17 mouse cellular contexts compared by ENCODE assay signal in the genomic region with DNA sequence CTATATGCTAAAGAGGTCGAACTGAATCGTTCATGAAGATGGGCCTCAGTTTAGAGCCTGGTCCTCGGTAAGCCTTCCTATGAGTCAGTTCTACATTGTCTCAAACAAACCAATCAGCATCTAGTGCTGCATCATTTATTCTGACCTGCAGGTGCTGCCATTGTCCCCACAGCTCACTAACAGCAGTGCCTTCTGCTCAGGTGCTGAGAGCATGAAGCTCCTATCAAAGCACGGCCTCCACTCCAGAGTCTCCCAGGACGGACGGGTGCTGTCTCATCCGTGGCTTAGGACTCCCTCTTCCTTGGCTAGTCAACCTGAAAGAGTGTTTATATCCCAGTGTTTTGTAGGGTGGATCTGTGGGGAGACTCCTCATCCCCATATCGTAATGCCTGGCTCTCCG. TPM values are rescaled to one million over a fixed set of nuclear protein-coding genes. Genes with fewer than 3 reads are reported as not detected.
DNase-seq lines count a peak whose midpoint lies in the region; ATAC-seq and TF ChIP-seq lines count a peak whose summit lies in the region.
"Had no signal": no experiment of that assay in that cellular context is flagged by ENCODE, and none has a peak within 500 bp of the region (broad histone marks: within the 10 kb centered on the region; RNA-seq: fewer than 3 reads in every experiment).

No protein-coding gene starts in this region.

- no peaks in the 10 kb centered on the region for H3K36me3 ChIP-seq in kidney, embryonic 15.5 days
- no peaks in the 10 kb centered on the region for H3K36me3 ChIP-seq in forebrain, embryonic 13.5 days (ENCODE audit: poor library complexity, severe bottlenecking)
- H3K36me3 ChIP-seq in midbrain, embryonic 14.5 days (ENCODE audit: control insufficient read depth, insufficient read depth, low read length): no peaks in the 10 kb centered on the region
- no peaks in the 10 kb centered on the region for H3K36me3 ChIP-seq in lung, postnatal 0 days (ENCODE audit: insufficient read depth, low read length)
- H3K36me3 ChIP-seq: embryonic facial prominence, embryonic 15.5 days had no signal

- H3K9me3 ChIP-seq in kidney, embryonic 15.5 days (replicated peaks): no peaks in the 10 kb centered on the region
- H3K9me3 ChIP-seq in forebrain, embryonic 13.5 days (replicated peaks): no peaks in the 10 kb centered on the region
- H3K9me3 ChIP-seq in midbrain, embryonic 14.5 days (ENCODE audit: control insufficient read depth, low read length): no peaks in the 10 kb centered on the region
- H3K9me3 ChIP-seq in lung, postnatal 0 days (ENCODE audit: low read length): no peaks in the 10 kb centered on the region
- H3K9me3 ChIP-seq: embryonic facial prominence, embryonic 15.5 days had no signal

- peaks cover 14% of the 10 kb centered on the region for H3K4me1 ChIP-seq in kidney, embryonic 15.5 days
- H3K4me1 ChIP-seq in cortical plate, adult 2 months (ENCODE audit: control insufficient read depth, insufficient read depth, low read length): peaks cover 7% of the 10 kb centered on the region
- H3K4me1 ChIP-seq in forebrain, embryonic 13.5 days: peaks cover 17% of the 10 kb centered on the region
- peaks cover 19% of the 10 kb centered on the region for H3K4me1 ChIP-seq in midbrain, embryonic 14.5 days (ENCODE audit: control insufficient read depth, insufficient read depth, low read length)
- no peaks in the 10 kb centered on the region for H3K4me1 ChIP-seq in lung, postnatal 0 days (ENCODE audit: insufficient read depth, low read depth, low read length)
- H3K4me1 ChIP-seq: embryonic facial prominence, embryonic 15.5 days had no signal

- WGBS in kidney, embryonic 15.5 days: 66% methylated on average over 9 of the region's 9 CpGs
- WGBS in forebrain, embryonic 13.5 days: 79% methylated on average over 9 of the region's 9 CpGs
- WGBS in midbrain, embryonic 14.5 days: 66% methylated on average over 9 of the region's 9 CpGs
- 85% methylated on average over 9 of the region's 9 CpGs for WGBS in lung, postnatal 0 days

- no peak overlapping the region for H3K4me2 ChIP-seq in kidney, embryonic 15.5 days
- no peak overlapping the region for H3K4me2 ChIP-seq in forebrain, embryonic 13.5 days
- 0 out of 2 replicates have a peak overlapping the region, but pooled peaks have one; percentile 5 for H3K4me2 ChIP-seq in midbrain, embryonic 14.5 days (ENCODE audit: low read length)
- no peak overlapping the region for H3K4me2 ChIP-seq in lung, postnatal 0 days (replicated peaks; ENCODE audit: low read depth, low read length)
- H3K4me2 ChIP-seq: embryonic facial prominence, embryonic 15.5 days; heart, embryonic 11.5 days had no signal

- ATAC-seq in kidney, embryonic 15.5 days (replicated peaks; ENCODE audit: low FRiP score): 0 out of 2 replicates have a peak, but pooled peaks have one; percentile 30
- ATAC-seq in forebrain, embryonic 13.5 days: 0 out of 2 replicates have a peak, but pooled peaks have one; percentile 31
- 0 out of 2 replicates have a peak, but pooled peaks have one; percentile 26 for ATAC-seq in midbrain, embryonic 14.5 days (ENCODE audit: low FRiP score, low TSS enrichment)
- ATAC-seq in lung, postnatal 0 days: no peak
- ATAC-seq: CD4-positive, CD25-positive, alpha-beta regulatory T cell, adult 4 months had no signal

- no peak overlapping the region for H3K9ac ChIP-seq in kidney, embryonic 15.5 days
- no peak overlapping the region for H3K9ac ChIP-seq in forebrain, embryonic 13.5 days
- no peak overlapping the region for H3K9ac ChIP-seq in midbrain, embryonic 14.5 days (replicated peaks; ENCODE audit: low read length)
- no peak overlapping the region for H3K9ac ChIP-seq in lung, postnatal 0 days (replicated peaks; ENCODE audit: low read depth)
- H3K9ac ChIP-seq: embryonic facial prominence, embryonic 15.5 days had no signal

- TF ChIP-seq POLR2A in cortical plate, adult 2 months (IDR thresholded peaks at IDR 0.05; ENCODE audit: extremely low read depth, insufficient read depth, low read length): no peak

- no peak overlapping the region for H3K4me3 ChIP-seq in kidney, embryonic 15.5 days (replicated peaks)
- H3K4me3 ChIP-seq in cortical plate, adult 2 months (ENCODE audit: insufficient read depth, low read length): no peak overlapping the region
- no peak overlapping the region for H3K4me3 ChIP-seq in forebrain, embryonic 13.5 days
- H3K4me3 ChIP-seq in midbrain, embryonic 14.5 days (replicated peaks; ENCODE audit: low read depth, low read length): no peak overlapping the region
- H3K4me3 ChIP-seq in lung, postnatal 0 days (ENCODE audit: low read depth, low read length): no peak overlapping the region
- H3K4me3 ChIP-seq: embryonic facial prominence, embryonic 15.5 days had no signal

- no peak for DNase-seq in kidney, adult 18-20 months
- peak; percentile 39 for DNase-seq in midbrain, embryonic 14.5 days
- DNase-seq in lung, postnatal 0 days (ENCODE audit: low spot score): no peak
- DNase-seq in lung, postnatal 14 days: no peak
- no peak for DNase-seq in natural killer cell, adult 2 months (ENCODE audit: low spot score in 2 of 2)
- DNase-seq: adrenal gland, postnatal 10 days; gastrocnemius, postnatal 36 days; heart, postnatal 36 days; kidney, postnatal 4 days; liver; lung, adult 18-20 months had no signal

- H3K27me3 ChIP-seq in kidney, embryonic 15.5 days: no peaks in the 10 kb centered on the region
- H3K27me3 ChIP-seq in forebrain, embryonic 13.5 days: no peaks in the 10 kb centered on the region
- no peaks in the 10 kb centered on the region for H3K27me3 ChIP-seq in midbrain, embryonic 14.5 days (ENCODE audit: control insufficient read depth, insufficient read depth, low read length)
- H3K27me3 ChIP-seq in lung, postnatal 0 days (replicated peaks; ENCODE audit: insufficient read depth, low read length): no peaks in the 10 kb centered on the region
- H3K27me3 ChIP-seq: embryonic facial prominence, embryonic 15.5 days had no signal

- TF ChIP-seq CTCF in cortical plate, adult 2 months (IDR thresholded peaks at IDR 0.05; ENCODE audit: extremely low read depth, insufficient read depth, low read length): no peak
- no peak for TF ChIP-seq CTCF in lung, postnatal 0 days (IDR thresholded peaks at IDR 0.05)

- no peak for TF ChIP-seq EP300 in lung, postnatal 0 days (IDR thresholded peaks at IDR 0.05)

- no peak overlapping the region for H3K27ac ChIP-seq in kidney, embryonic 15.5 days
- peak overlapping the region; percentile 72 for H3K27ac ChIP-seq in cortical plate, adult 2 months (ENCODE audit: insufficient read depth, low read length)
- peak overlapping the region; percentile 52 for H3K27ac ChIP-seq in forebrain, embryonic 13.5 days
- H3K27ac ChIP-seq in midbrain, embryonic 14.5 days (replicated peaks; ENCODE audit: low read depth, low read length): peak overlapping the region; percentile 90
- no peak overlapping the region for H3K27ac ChIP-seq in lung, postnatal 0 days (ENCODE audit: low read length)
- H3K27ac ChIP-seq: embryonic facial prominence, embryonic 15.5 days had no signal

RNA-seq across cellular contexts. Expression of a gene that starts 14.0 kb away (rescaled TPM):
- 5.1 and 6.3 TPM in 2 replicates for polyA plus RNA-seq in kidney, embryonic 15.5 days (2015; fragmentation: Nextera tagmentation; extraction: Ambion mirVana)
- 4.1 and 5.2 TPM in 2 replicates for polyA plus RNA-seq in cortical plate, adult 2 months (2012; rRNA removed)
- 3.3 and 4.0 TPM in 2 replicates for polyA plus RNA-seq in forebrain, embryonic 13.5 days (2015; fragmentation: Nextera tagmentation; extraction: Ambion mirVana)
- 0.39 and 0.97 TPM in 2 replicates for polyA plus RNA-seq in midbrain, embryonic 14.5 days (2014; fragmentation: Nextera tagmentation; extraction: Ambion mirVana)
- polyA plus RNA-seq in lung, postnatal 0 days (2015; fragmentation: Nextera tagmentation; extraction: Ambion mirVana): 4.4 and 4.8 TPM in 2 replicates
- polyA plus RNA-seq: CD4-positive, CD25-positive, alpha-beta regulatory T cell, adult 4 months had no signal

RNA-seq across cellular contexts. Expression of a gene that starts 17.8 kb away (rescaled TPM):
- 13.4 and 14.7 TPM in 2 replicates for polyA plus RNA-seq in kidney, embryonic 15.5 days (2015; fragmentation: Nextera tagmentation; extraction: Ambion mirVana)
- 2.4 TPM in 2 replicates for polyA plus RNA-seq in cortical plate, adult 2 months (2012; rRNA removed)
- 0.79 and 2.4 TPM in 2 replicates for polyA plus RNA-seq in forebrain, embryonic 13.5 days (2015; fragmentation: Nextera tagmentation; extraction: Ambion mirVana)
- 0.72 and 0.77 TPM in 2 replicates for polyA plus RNA-seq in midbrain, embryonic 14.5 days (2014; fragmentation: Nextera tagmentation; extraction: Ambion mirVana)
- polyA plus RNA-seq in lung, postnatal 0 days (2015; fragmentation: Nextera tagmentation; extraction: Ambion mirVana): 21.3 and 35.3 TPM in 2 replicates
- polyA plus RNA-seq: CD4-positive, CD25-positive, alpha-beta regulatory T cell, adult 4 months had no signal

Comparison
In these comparisons a context has a peak if more than half of its experiments do, and no peak if none do; other contexts are left out.
1. H3K27ac ChIP-seq: peak in cortical plate, adult 2 months (single experiment), forebrain, embryonic 13.5 days (single experiment) and midbrain, embryonic 14.5 days (single experiment); none in kidney, embryonic 15.5 days (single experiment) and lung, postnatal 0 days (single experiment).